Mouse (Mus musculus): ENCODE data around the gene Astn2. TPM values are rescaled to one million over a fixed set of nuclear protein-coding genes. Genes with fewer than 3 reads are reported as not detected.

Astn2 gene
- total and polyA plus RNA-seq, 3 experiments: not detected

DNA sequence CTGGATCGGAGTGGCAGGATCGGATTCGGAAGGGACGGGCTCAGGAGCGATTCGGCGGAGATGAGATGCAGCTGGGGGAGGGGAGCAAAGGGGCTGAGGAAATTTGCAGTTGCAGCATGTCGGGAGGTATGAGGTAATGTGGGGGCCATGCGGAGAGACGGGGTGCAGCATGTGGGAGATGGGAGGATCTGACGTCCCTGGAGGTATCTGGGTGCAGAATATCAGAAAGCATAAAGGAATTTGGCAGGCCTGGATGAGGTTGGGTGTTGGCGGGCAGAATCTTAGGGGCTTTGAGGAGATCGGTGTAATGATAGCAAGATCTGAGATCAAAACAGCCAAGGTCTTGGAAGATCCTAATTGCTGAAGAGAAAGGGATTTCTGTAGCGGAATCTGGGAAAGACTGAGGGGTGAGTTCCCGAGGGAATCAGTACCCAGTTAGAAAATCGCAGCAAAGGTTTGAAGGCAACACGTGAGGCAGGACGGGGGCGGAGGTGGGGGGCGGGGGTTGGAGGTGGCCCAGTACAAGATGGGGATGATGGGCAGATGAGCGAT lies 799.2 kb downstream of the Astn2 start:
- peak; percentile 14 for DNase-seq (ENCODE audit: low read depth, low spot score)
- Histone ChIP-seq H3K27ac (ENCODE audit: control insufficient read depth, low read depth, low read length) (no peak overlapping the region), H3K36me3 (ENCODE audit: control insufficient read depth in 1 of 2, insufficient read depth in 2 of 2, low read length in 2 of 2) (peaks cover 0 to 8% of the 10 kb centered on the region in 2 experiments; a peak in 2 of 4 replicates), H3K79me2 (ENCODE audit: control insufficient read depth, insufficient read depth, low read length, poor library complexity) (no peaks in the 10 kb centered on the region; the same call in 1 of the 2 replicates), H3K9ac (ENCODE audit: control insufficient read depth, low read depth, low read length, poor library complexity, severe bottlenecking) (peak overlapping the region; percentile 72), H3K27me3 (ENCODE audit: control insufficient read depth in 1 of 2, insufficient read depth in 2 of 2, low read length in 2 of 2) (no peaks in the 10 kb centered on the region), H3K4me3 (ENCODE audit: control insufficient read depth in 1 of 2, insufficient read depth in 1 of 2, low read depth in 2 of 2, low read length in 2 of 2) (peak overlapping the region; percentile 64 to 79), H3K4me1 (ENCODE audit: control insufficient read depth in 1 of 2, insufficient read depth in 2 of 2, low read length in 2 of 2) (no peaks in the 10 kb centered on the region; a peak in 2 of 4 replicates), H3K9me3 (replicated peaks; ENCODE audit: insufficient read depth, low read length) (no peaks in the 10 kb centered on the region)
- TF ChIP-seq SIN3A (IDR thresholded peaks at IDR 0.05; ENCODE audit: low read length) (peak; percentile 32), MAX (IDR thresholded peaks at IDR 0.05; ENCODE audit: low read length) (no peak)

DNA sequence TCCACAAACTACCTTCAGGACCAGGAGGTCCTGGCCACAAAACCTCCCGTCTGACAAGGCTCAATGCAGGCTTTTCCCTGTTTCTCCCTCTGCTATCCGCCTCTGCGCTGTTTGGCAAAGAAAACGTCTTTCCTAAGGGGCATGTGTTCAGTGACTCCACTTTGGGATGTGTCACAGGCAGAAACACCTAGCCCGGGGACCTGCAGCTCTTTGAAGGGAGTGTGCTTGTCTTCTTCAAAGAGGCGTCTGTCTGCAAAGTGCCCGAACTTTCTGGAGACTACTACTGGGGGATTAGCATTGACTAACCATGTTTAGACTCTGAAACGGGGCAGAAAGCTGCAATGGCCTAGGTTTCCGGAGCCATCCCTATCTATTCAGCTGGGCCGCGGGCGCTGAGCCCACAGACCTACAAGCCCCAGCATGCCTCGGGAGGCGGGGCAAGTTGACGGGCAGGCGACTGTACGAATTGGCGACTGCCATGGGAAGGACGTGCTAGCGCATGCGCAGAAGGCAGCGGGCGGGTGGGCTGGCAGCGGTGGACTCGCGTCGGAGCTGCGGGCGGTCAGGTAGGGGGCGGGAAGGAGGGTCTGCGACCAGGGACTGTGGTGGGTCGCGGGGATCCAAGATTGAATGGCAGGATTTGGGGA lies 799.8 kb downstream of the Astn2 start, which contains the start of gene Trim32:
TSS of gene Trim32 (plus strand) at position 483 of the 647 bp plus-strand sequence.
- 0 out of 2 replicates have a peak, but pooled peaks have one; percentile 18 for TF ChIP-seq MAZ (IDR thresholded peaks at IDR 0.05; ENCODE audit: low read depth, low read length)
- TF ChIP-seq BHLHE40 (IDR thresholded peaks at IDR 0.05; ENCODE audit: borderline replicate concordance, low read depth, low read length): no peak
- TF ChIP-seq TCF12 (IDR thresholded peaks at IDR 0.05; ENCODE audit: low read depth, low read length): 0 out of 2 replicates have a peak, but pooled peaks have one; percentile 9
- TF ChIP-seq NELFE (IDR thresholded peaks at IDR 0.05; ENCODE audit: low read depth, low read length): peak; percentile 53
- peak; percentile 25; the same call in 1 of the 2 replicates for TF ChIP-seq POLR2AphosphoS2 (IDR thresholded peaks at IDR 0.05; ENCODE audit: low read length)
- no peak for TF ChIP-seq MEF2A (IDR thresholded peaks at IDR 0.05; ENCODE audit: extremely low read depth, insufficient replicate concordance, low read depth, low read length, poor library complexity, severe bottlenecking)
- peak; percentile 63; the same call in 1 of the 2 replicates for TF ChIP-seq KAT2A (conservative IDR thresholded peaks at IDR 0.05; ENCODE audit: low read depth, low read length)
- 0 out of 2 replicates have a peak, but pooled peaks have one; percentile 43 for TF ChIP-seq ZMIZ1 (IDR thresholded peaks at IDR 0.05; ENCODE audit: low read depth, low read length)
- 0 out of 2 replicates have a peak, but pooled peaks have one; percentile 26 for TF ChIP-seq TBP (IDR thresholded peaks at IDR 0.05; ENCODE audit: low read depth, low read length)
- peak; percentile 90 for TF ChIP-seq HCFC1 (IDR thresholded peaks at IDR 0.05; ENCODE audit: low read depth, low read length)
- peak; percentile 84 for TF ChIP-seq NRF1 (IDR thresholded peaks at IDR 0.05; ENCODE audit: insufficient read depth, low read depth, low read length, poor library complexity, severe bottlenecking)
- TF ChIP-seq ETS1 (IDR thresholded peaks at IDR 0.05; ENCODE audit: low read depth, low read length): 0 out of 2 replicates have a peak, but pooled peaks have one; percentile 21
- TF ChIP-seq RCOR1 (IDR thresholded peaks at IDR 0.05; ENCODE audit: low read depth, low read length): no peak
- TF ChIP-seq POLR2A (IDR thresholded peaks at IDR 0.05; ENCODE audit: control insufficient read depth in 1 of 2, insufficient read depth in 1 of 2, low read depth in 1 of 2, low read length in 2 of 2, poor library complexity in 1 of 2): peak in 1 of 2 experiments; percentile 67; a peak in 3 of 4 replicates
- TF ChIP-seq SIN3A (IDR thresholded peaks at IDR 0.05; ENCODE audit: low read length): peak; percentile 44; the same call in 1 of the 2 replicates
- TF ChIP-seq MYC (IDR thresholded peaks at IDR 0.05; ENCODE audit: low read depth, low read length): no peak
- Histone ChIP-seq H3K79me2 (ENCODE audit: control insufficient read depth, insufficient read depth, low read length, poor library complexity) (no peaks in the 10 kb centered on the region; the same call in 1 of the 2 replicates), H3K27ac (ENCODE audit: control insufficient read depth, low read depth, low read length) (peak within 1 kb of the TSS; percentile 41), H3K4me3 (ENCODE audit: control insufficient read depth in 1 of 2, insufficient read depth in 1 of 2, low read depth in 2 of 2, low read length in 2 of 2) (peak within 1 kb of the TSS; percentile 64 to 79), H3K9me3 (replicated peaks; ENCODE audit: insufficient read depth, low read length) (no peaks in the 10 kb centered on the region), H3K36me3 (ENCODE audit: control insufficient read depth in 1 of 2, insufficient read depth in 2 of 2, low read length in 2 of 2) (peaks cover 0 to 8% of the 10 kb centered on the region in 2 experiments; a peak in 2 of 4 replicates), H3K4me1 (ENCODE audit: control insufficient read depth in 1 of 2, insufficient read depth in 2 of 2, low read length in 2 of 2) (no peaks in the 10 kb centered on the region; a peak in 2 of 4 replicates), H3K27me3 (ENCODE audit: control insufficient read depth in 1 of 2, insufficient read depth in 2 of 2, low read length in 2 of 2) (no peaks in the 10 kb centered on the region), H3K9ac (ENCODE audit: control insufficient read depth, low read depth, low read length, poor library complexity, severe bottlenecking) (peak within 1 kb of the TSS; percentile 72)
- DNase-seq (ENCODE audit: low read depth, low spot score): peak; percentile 90

Measured in MEL (cell line).